Mouse (Mus musculus): ENCODE data around the gene H1foo. TPM values are rescaled to one million over a fixed set of nuclear protein-coding genes. Genes with fewer than 3 reads are reported as not detected.

H1foo gene
- polyA plus RNA-seq, 1 experiment from 2014 or later: not detected

GRCm38 (mm10) chr6:115989032-115989431 lies 44.3 kb downstream of the H1foo start:
- peaks cover 43% of the 10 kb centered on the region for H3K4me1 ChIP-seq (replicated peaks; ENCODE audit: control insufficient read depth, insufficient read depth, low read length)
- WGBS: 59% methylated on average over 5 of the region's 5 CpGs
- H3K4me2 ChIP-seq (ENCODE audit: low read length): peak overlapping the region; percentile 20; the same call in 1 of the 2 replicates
- no peak for ATAC-seq (replicated peaks; ENCODE audit: low FRiP score, low TSS enrichment, low read depth)
- no peak for DNase-seq (ENCODE audit: low spot score)
- no peak overlapping the region for H3K9ac ChIP-seq (ENCODE audit: low read length)
- H3K27me3 ChIP-seq (replicated peaks; ENCODE audit: control insufficient read depth, insufficient read depth, low read length): peaks cover 17% of the 10 kb centered on the region
- no peaks in the 10 kb centered on the region for H3K36me3 ChIP-seq (ENCODE audit: control insufficient read depth, insufficient read depth, low read length)
- no peak overlapping the region for H3K4me3 ChIP-seq (ENCODE audit: low read depth, low read length)
- no peak overlapping the region for H3K27ac ChIP-seq (ENCODE audit: low read depth)
- no peaks in the 10 kb centered on the region for H3K9me3 ChIP-seq (ENCODE audit: control insufficient read depth, low read length)

GRCm38 (mm10) chr6:115989607-115990006 lies 44.9 kb downstream of the H1foo start:
- Histone ChIP-seq H3K9me3 (ENCODE audit: control insufficient read depth, low read length) (no peaks in the 10 kb centered on the region), H3K9ac (ENCODE audit: low read length) (no peak overlapping the region), H3K4me3 (ENCODE audit: low read depth, low read length) (no peak overlapping the region), H3K4me1 (replicated peaks; ENCODE audit: control insufficient read depth, insufficient read depth, low read length) (peaks cover 42% of the 10 kb centered on the region), H3K36me3 (ENCODE audit: control insufficient read depth, insufficient read depth, low read length) (no peaks in the 10 kb centered on the region), H3K27ac (ENCODE audit: low read depth) (no peak overlapping the region), H3K27me3 (replicated peaks; ENCODE audit: control insufficient read depth, insufficient read depth, low read length) (peaks cover 20% of the 10 kb centered on the region), H3K4me2 (ENCODE audit: low read length) (peak overlapping the region; percentile 20; the same call in 1 of the 2 replicates)
- ATAC-seq (replicated peaks; ENCODE audit: low FRiP score, low TSS enrichment, low read depth) (no peak), DNase-seq (ENCODE audit: low spot score) (no peak)
- WGBS: 79% methylated on average over 4 of the region's 4 CpGs

- Histone ChIP-seq H3K9me3 (ENCODE audit: control insufficient read depth, low read length) (no peaks in the 10 kb centered on the region), H3K27me3 (replicated peaks; ENCODE audit: control insufficient read depth, insufficient read depth, low read length) (peaks cover 20% of the 10 kb centered on the region), H3K4me1 (replicated peaks; ENCODE audit: control insufficient read depth, insufficient read depth, low read length) (peaks cover 39% of the 10 kb centered on the region), H3K36me3 (ENCODE audit: control insufficient read depth, insufficient read depth, low read length) (no peaks in the 10 kb centered on the region), H3K9ac (ENCODE audit: low read length) (no peak overlapping the region), H3K27ac (ENCODE audit: low read depth) (no peak overlapping the region), H3K4me3 (ENCODE audit: low read depth, low read length) (no peak overlapping the region), H3K4me2 (ENCODE audit: low read length) (peak overlapping the region; percentile 20)
- no peak for DNase-seq (ENCODE audit: low spot score)
- no peak for ATAC-seq (replicated peaks; ENCODE audit: low FRiP score, low TSS enrichment, low read depth)
- WGBS: 89% methylated on average over 3 of the region's 3 CpGs
Measured at GRCm38 (mm10) chr6:115990056-115990455, 45.3 kb downstream of the H1foo start.

GRCm38 (mm10) chr6:115990479-115990878 lies 45.7 kb downstream of the H1foo start:
- DNase-seq (ENCODE audit: low spot score) (no peak), ATAC-seq (replicated peaks; ENCODE audit: low FRiP score, low TSS enrichment, low read depth) (no peak)
- no peak overlapping the region for H3K4me3 ChIP-seq (ENCODE audit: low read depth, low read length)
- H3K4me1 ChIP-seq (replicated peaks; ENCODE audit: control insufficient read depth, insufficient read depth, low read length): peaks cover 35% of the 10 kb centered on the region
- H3K9me3 ChIP-seq (ENCODE audit: control insufficient read depth, low read length): no peaks in the 10 kb centered on the region
- H3K9ac ChIP-seq (ENCODE audit: low read length): no peak overlapping the region
- H3K27ac ChIP-seq (ENCODE audit: low read depth): no peak overlapping the region
- WGBS: 80% methylated on average over 9 of the region's 9 CpGs
- H3K4me2 ChIP-seq (ENCODE audit: low read length): peak overlapping the region; percentile 93
- H3K36me3 ChIP-seq (ENCODE audit: control insufficient read depth, insufficient read depth, low read length): no peaks in the 10 kb centered on the region
- H3K27me3 ChIP-seq (replicated peaks; ENCODE audit: control insufficient read depth, insufficient read depth, low read length): peaks cover 20% of the 10 kb centered on the region

- Histone ChIP-seq H3K4me2 (ENCODE audit: low read length) (peak overlapping the region; percentile 93), H3K36me3 (ENCODE audit: control insufficient read depth, insufficient read depth, low read length) (no peaks in the 10 kb centered on the region), H3K4me1 (replicated peaks; ENCODE audit: control insufficient read depth, insufficient read depth, low read length) (peaks cover 33% of the 10 kb centered on the region), H3K9ac (ENCODE audit: low read length) (peak overlapping the region; percentile 60), H3K9me3 (ENCODE audit: control insufficient read depth, low read length) (no peaks in the 10 kb centered on the region), H3K27me3 (replicated peaks; ENCODE audit: control insufficient read depth, insufficient read depth, low read length) (peaks cover 20% of the 10 kb centered on the region), H3K27ac (ENCODE audit: low read depth) (peak overlapping the region; percentile 62), H3K4me3 (ENCODE audit: low read depth, low read length) (peak overlapping the region; percentile 62)
- WGBS: 34% methylated on average over 13 of the region's 13 CpGs
- DNase-seq (ENCODE audit: low spot score) (no peak), ATAC-seq (replicated peaks; ENCODE audit: low FRiP score, low TSS enrichment, low read depth) (no peak)
Measured at GRCm38 (mm10) chr6:115991108-115991880, 46.6 kb downstream of the H1foo start.

GRCm38 (mm10) chr6:115991881-115992620 lies 47.3 kb downstream of the H1foo start:
- Histone ChIP-seq H3K27me3 (replicated peaks; ENCODE audit: control insufficient read depth, insufficient read depth, low read length) (peaks cover 20% of the 10 kb centered on the region), H3K4me1 (replicated peaks; ENCODE audit: control insufficient read depth, insufficient read depth, low read length) (peaks cover 32% of the 10 kb centered on the region), H3K36me3 (ENCODE audit: control insufficient read depth, insufficient read depth, low read length) (no peaks in the 10 kb centered on the region), H3K4me3 (ENCODE audit: low read depth, low read length) (peak overlapping the region; percentile 62), H3K27ac (ENCODE audit: low read depth) (peak overlapping the region; percentile 62), H3K4me2 (ENCODE audit: low read length) (peak overlapping the region; percentile 93), H3K9ac (ENCODE audit: low read length) (peak overlapping the region; percentile 60), H3K9me3 (ENCODE audit: control insufficient read depth, low read length) (no peaks in the 10 kb centered on the region)
- ATAC-seq (replicated peaks; ENCODE audit: low FRiP score, low TSS enrichment, low read depth) (no peak), DNase-seq (ENCODE audit: low spot score) (no peak)
- WGBS: 34% methylated on average over 10 of the region's 10 CpGs

- Histone ChIP-seq H3K36me3 (ENCODE audit: control insufficient read depth, insufficient read depth, low read length) (no peaks in the 10 kb centered on the region), H3K27me3 (replicated peaks; ENCODE audit: control insufficient read depth, insufficient read depth, low read length) (peaks cover 20% of the 10 kb centered on the region), H3K27ac (ENCODE audit: low read depth) (peak overlapping the region; percentile 79; the same call in 1 of the 2 replicates), H3K4me2 (ENCODE audit: low read length) (peak overlapping the region; percentile 93), H3K4me3 (ENCODE audit: low read depth, low read length) (peak overlapping the region; percentile 62), H3K4me1 (replicated peaks; ENCODE audit: control insufficient read depth, insufficient read depth, low read length) (peaks cover 39% of the 10 kb centered on the region), H3K9ac (ENCODE audit: low read length) (peak overlapping the region; percentile 60), H3K9me3 (ENCODE audit: control insufficient read depth, low read length) (no peaks in the 10 kb centered on the region)
- 39% methylated on average over 6 of the region's 6 CpGs for WGBS
- ATAC-seq (replicated peaks; ENCODE audit: low FRiP score, low TSS enrichment, low read depth): no peak
- DNase-seq (ENCODE audit: low spot score): no peak
Measured at GRCm38 (mm10) chr6:115992981-115993380, 48.2 kb downstream of the H1foo start.

- no peaks in the 10 kb centered on the region for H3K36me3 ChIP-seq (ENCODE audit: control insufficient read depth, insufficient read depth, low read length)
- H3K27me3 ChIP-seq (replicated peaks; ENCODE audit: control insufficient read depth, insufficient read depth, low read length): peaks cover 20% of the 10 kb centered on the region
- H3K9ac ChIP-seq (ENCODE audit: low read length): peak overlapping the region; percentile 60
- H3K4me2 ChIP-seq (ENCODE audit: low read length): peak overlapping the region; percentile 93
- peak overlapping the region; percentile 79; the same call in 1 of the 2 replicates for H3K27ac ChIP-seq (ENCODE audit: low read depth)
- ATAC-seq (replicated peaks; ENCODE audit: low FRiP score, low TSS enrichment, low read depth): 0 out of 2 replicates have a peak, but pooled peaks have one; percentile 11
- no peak for DNase-seq (ENCODE audit: low spot score)
- peaks cover 42% of the 10 kb centered on the region for H3K4me1 ChIP-seq (replicated peaks; ENCODE audit: control insufficient read depth, insufficient read depth, low read length)
- H3K9me3 ChIP-seq (ENCODE audit: control insufficient read depth, low read length): no peaks in the 10 kb centered on the region
- H3K4me3 ChIP-seq (ENCODE audit: low read depth, low read length): peak overlapping the region; percentile 62
- 1% methylated on average over 86 of the region's 86 CpGs for WGBS
Measured at GRCm38 (mm10) chr6:115993463-115994145, 48.9 kb downstream of the H1foo start.
